Mouse (Mus musculus): ENCODE results near the gene Olfr556. TPM values are rescaled to one million over a fixed set of nuclear protein-coding genes. Genes with fewer than 3 reads are reported as not detected.

The Olfr556 gene
- polyA plus RNA-seq, 1 experiment from 2014 or later = not detected

- no peak for ATAC-seq (ENCODE audit: low FRiP score, low read depth)
- Histone ChIP-seq H3K9ac (replicated peaks) (no peak within 1 kb of the TSS), H3K27me3 (no peaks in the 10 kb centered on the region), H3K9me3 (no peaks in the 10 kb centered on the region), H3K4me2 (replicated peaks) (no peak within 1 kb of the TSS), H3K4me3 (no peak within 1 kb of the TSS), H3K36me3 (no peaks in the 10 kb centered on the region), H3K4me1 (no peaks in the 10 kb centered on the region), H3K27ac (replicated peaks) (no peak within 1 kb of the TSS)
- 77% methylated on average over 5 of the region's 5 CpGs for WGBS
Observed at GRCm38 (mm10) chr7:102695358-102696125, 30.8 kb downstream of the Olfr556 start, which contains the start of gene Olfr557. TSS of gene Olfr557 (plus strand) at chr7:102695910.

DNA sequence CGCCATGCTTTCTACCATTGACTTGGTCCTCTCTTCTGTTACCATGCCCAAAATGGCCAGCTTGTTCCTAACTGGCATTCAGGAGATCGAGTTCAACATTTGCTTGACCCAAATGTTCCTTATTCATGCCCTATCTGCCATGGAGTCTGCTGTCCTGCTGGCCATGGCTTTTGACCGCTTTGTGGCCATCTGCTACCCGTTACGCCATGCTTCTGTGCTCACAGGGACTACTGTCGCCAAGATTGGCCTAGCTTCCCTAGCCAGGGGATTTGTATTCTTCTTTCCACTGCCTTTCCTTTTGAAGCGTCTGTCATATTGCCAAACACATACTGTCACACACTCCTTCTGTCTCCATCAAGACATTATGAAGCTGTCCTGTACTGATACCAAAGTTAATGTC lies 33.8 kb downstream of the Olfr556 start:
- no peaks in the 10 kb centered on the region for H3K27me3 ChIP-seq
- no peaks in the 10 kb centered on the region for H3K4me1 ChIP-seq
- H3K27ac ChIP-seq (replicated peaks) = no peak overlapping the region
- H3K9ac ChIP-seq (replicated peaks) = no peak overlapping the region
- no peak overlapping the region for H3K4me3 ChIP-seq
- no peaks in the 10 kb centered on the region for H3K9me3 ChIP-seq
- no peak for ATAC-seq (ENCODE audit: low FRiP score, low read depth)
- WGBS = 88% methylated on average over 7 of the region's 7 CpGs
- no peak overlapping the region for H3K4me2 ChIP-seq (replicated peaks)
- H3K36me3 ChIP-seq = no peaks in the 10 kb centered on the region

DNA sequence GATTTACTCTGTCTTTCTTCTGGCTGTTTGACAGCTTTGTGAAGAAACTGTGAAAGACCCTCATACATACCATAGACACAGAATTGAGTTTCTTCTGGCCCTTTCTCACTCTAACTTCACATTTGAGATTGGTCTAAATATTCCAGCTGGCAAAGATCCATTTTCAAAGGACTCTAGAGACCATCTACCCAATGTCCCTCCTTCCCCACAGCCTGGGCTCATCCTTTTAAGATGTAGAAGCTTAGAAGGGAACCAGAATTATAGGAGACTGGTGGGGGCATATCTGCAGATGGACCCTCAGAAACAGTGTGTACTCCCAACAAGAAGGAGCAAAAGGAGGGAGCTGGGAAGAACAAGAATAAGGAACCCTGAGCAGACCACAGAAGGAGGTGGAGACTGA lies 37.2 kb downstream of the Olfr556 start, which contains the start of gene Olfr558:
Gene Olfr558 (plus strand): TSS at position 301 of the 400 bp plus-strand sequence.
- no peaks in the 10 kb centered on the region for H3K4me1 ChIP-seq
- ATAC-seq (ENCODE audit: low FRiP score, low read depth) = no peak
- H3K4me2 ChIP-seq (replicated peaks) = no peak within 1 kb of the TSS
- no peak within 1 kb of the TSS for H3K4me3 ChIP-seq
- no peaks in the 10 kb centered on the region for H3K27me3 ChIP-seq
- H3K27ac ChIP-seq (replicated peaks) = no peak within 1 kb of the TSS
- no peaks in the 10 kb centered on the region for H3K9me3 ChIP-seq
- no peaks in the 10 kb centered on the region for H3K36me3 ChIP-seq
- H3K9ac ChIP-seq (replicated peaks) = no peak within 1 kb of the TSS

GRCm38 (mm10) chr7:102718970-102719369 lies 54.3 kb downstream of the Olfr556 start, which contains the start of gene Olfr33:
TSS of gene Olfr33 (minus strand) at chr7:102719070.
- no peaks in the 10 kb centered on the region for H3K4me1 ChIP-seq
- 43% methylated on average over 1 of the region's 1 CpGs for WGBS
- H3K36me3 ChIP-seq = no peaks in the 10 kb centered on the region
- no peaks in the 10 kb centered on the region for H3K27me3 ChIP-seq
- H3K4me2 ChIP-seq (replicated peaks) = no peak within 1 kb of the TSS
- no peak within 1 kb of the TSS for H3K27ac ChIP-seq (replicated peaks)
- no peak for ATAC-seq (ENCODE audit: low FRiP score, low read depth)
- H3K4me3 ChIP-seq = no peak within 1 kb of the TSS
- H3K9me3 ChIP-seq = no peaks in the 10 kb centered on the region
- H3K9ac ChIP-seq (replicated peaks) = no peak within 1 kb of the TSS

Other genes with a start within 250 kb of the Olfr556 start
- 166 and 169 TPM in 2 replicates for gene Rrm1, start 223.2 kb upstream of the Olfr556 start, polyA plus RNA-seq (2016; fragmentation: Nextera tagmentation; extraction: Ambion mirVana)
- gene Olfr543, start 183.2 kb upstream of the Olfr556 start, polyA plus RNA-seq (2016; fragmentation: Nextera tagmentation; extraction: Ambion mirVana) = 0.46 and 0.80 TPM in 2 replicates
- 0.20 and 0.24 TPM in 2 replicates for gene Olfr544, start 176.6 kb upstream of the Olfr556 start, polyA plus RNA-seq (2016; fragmentation: Nextera tagmentation; extraction: Ambion mirVana)
- 0.11 and 0.14 TPM in 2 replicates for gene Olfr545, start 165.3 kb upstream of the Olfr556 start, polyA plus RNA-seq (2016; fragmentation: Nextera tagmentation; extraction: Ambion mirVana)
- gene Olfr547, start 130.2 kb upstream of the Olfr556 start, polyA plus RNA-seq (2016; fragmentation: Nextera tagmentation; extraction: Ambion mirVana) = not detected in 2 replicates
- not detected in 2 replicates for gene Olfr548-ps1, start 124.0 kb upstream of the Olfr556 start, polyA plus RNA-seq (2016; fragmentation: Nextera tagmentation; extraction: Ambion mirVana)
- not detected in 2 replicates for gene Olfr549, start 115.0 kb upstream of the Olfr556 start, polyA plus RNA-seq (2016; fragmentation: Nextera tagmentation; extraction: Ambion mirVana)
- gene Trim21, start 99.4 kb upstream of the Olfr556 start, polyA plus RNA-seq (2016; fragmentation: Nextera tagmentation; extraction: Ambion mirVana) = 0.26 and 0.94 TPM in 2 replicates
- gene Olfr550, start 93.5 kb upstream of the Olfr556 start, polyA plus RNA-seq (2016; fragmentation: Nextera tagmentation; extraction: Ambion mirVana) = not detected in 2 replicates
- not detected in 2 replicates for gene Olfr551, start 73.0 kb upstream of the Olfr556 start, polyA plus RNA-seq (2016; fragmentation: Nextera tagmentation; extraction: Ambion mirVana)
- not detected in 2 replicates for gene Olfr552, start 67.1 kb upstream of the Olfr556 start, polyA plus RNA-seq (2016; fragmentation: Nextera tagmentation; extraction: Ambion mirVana)
- not detected in 2 replicates for gene Olfr553, start 46.7 kb upstream of the Olfr556 start, polyA plus RNA-seq (2016; fragmentation: Nextera tagmentation; extraction: Ambion mirVana)
- not detected in 2 replicates for gene Olfr554, start 26.5 kb upstream of the Olfr556 start, polyA plus RNA-seq (2016; fragmentation: Nextera tagmentation; extraction: Ambion mirVana)
- gene Olfr555, start 6.1 kb upstream of the Olfr556 start, polyA plus RNA-seq (2016; fragmentation: Nextera tagmentation; extraction: Ambion mirVana) = not detected in 2 replicates
- 9.5 and 9.6 TPM in 2 replicates for gene Trim68, start 22.4 kb downstream of the Olfr556 start, polyA plus RNA-seq (2016; fragmentation: Nextera tagmentation; extraction: Ambion mirVana)
- not detected in 2 replicates for gene Olfr557, start 31.0 kb downstream of the Olfr556 start, polyA plus RNA-seq (2016; fragmentation: Nextera tagmentation; extraction: Ambion mirVana)
- gene Olfr558, start 37.3 kb downstream of the Olfr556 start, polyA plus RNA-seq (2016; fragmentation: Nextera tagmentation; extraction: Ambion mirVana) = not detected in 2 replicates
- gene Olfr33, start 54.2 kb downstream of the Olfr556 start, polyA plus RNA-seq (2016; fragmentation: Nextera tagmentation; extraction: Ambion mirVana) = not detected in 2 replicates
- gene Olfr559, start 62.6 kb downstream of the Olfr556 start, polyA plus RNA-seq (2016; fragmentation: Nextera tagmentation; extraction: Ambion mirVana) = not detected in 2 replicates
- not detected in 2 replicates for gene Olfr560, start 94.5 kb downstream of the Olfr556 start, polyA plus RNA-seq (2016; fragmentation: Nextera tagmentation; extraction: Ambion mirVana)
- gene Olfr78, start 94.6 kb downstream of the Olfr556 start, polyA plus RNA-seq (2016; fragmentation: Nextera tagmentation; extraction: Ambion mirVana) = not detected in 2 replicates
- not detected in 2 replicates for gene Olfr561, start 106.3 kb downstream of the Olfr556 start, polyA plus RNA-seq (2016; fragmentation: Nextera tagmentation; extraction: Ambion mirVana)
- gene Olfr564, start 138.6 kb downstream of the Olfr556 start, polyA plus RNA-seq (2016; fragmentation: Nextera tagmentation; extraction: Ambion mirVana) = not detected in 2 replicates
- gene Olfr566, start 193.9 kb downstream of the Olfr556 start, polyA plus RNA-seq (2016; fragmentation: Nextera tagmentation; extraction: Ambion mirVana) = not detected in 2 replicates
- not detected in 2 replicates for gene Olfr568, start 212.2 kb downstream of the Olfr556 start, polyA plus RNA-seq (2016; fragmentation: Nextera tagmentation; extraction: Ambion mirVana)
- gene Olfr569, start 226.0 kb downstream of the Olfr556 start, polyA plus RNA-seq (2016; fragmentation: Nextera tagmentation; extraction: Ambion mirVana) = not detected in 2 replicates
- gene Olfr570, start 229.7 kb downstream of the Olfr556 start, polyA plus RNA-seq (2016; fragmentation: Nextera tagmentation; extraction: Ambion mirVana) = not detected in 2 replicates

Data from midbrain, embryonic 12.5 days (tissue).